In genomic region chr7:42450618-42451017, GRCm38 (mm10) we compare ENCODE assay signal across 9 mouse cellular contexts. TPM values are rescaled to one million over a fixed set of nuclear protein-coding genes. Genes with fewer than 3 reads are reported as not detected.
DNase-seq lines count a peak whose midpoint lies in the region; ATAC-seq lines count a peak whose summit lies in the region.
"Had no signal": no experiment of that assay in that cellular context is flagged by ENCODE, and none has a peak within 500 bp of the region (broad histone marks: within the 10 kb centered on the region; RNA-seq: fewer than 3 reads in every experiment).

No protein-coding gene starts in this region.

- H3K27me3 ChIP-seq in liver, embryonic 11.5 days (replicated peaks; ENCODE audit: control insufficient read depth, insufficient read depth, low read length) = no peaks in the 10 kb centered on the region
- no peaks in the 10 kb centered on the region for H3K27me3 ChIP-seq in forebrain, embryonic 16.5 days (replicated peaks; ENCODE audit: control insufficient read depth, insufficient read depth, low read length)
- no peaks in the 10 kb centered on the region for H3K27me3 ChIP-seq in hindbrain, embryonic 13.5 days
- H3K27me3 ChIP-seq: embryonic facial prominence, embryonic 12.5 days had no signal

- H3K4me1 ChIP-seq in liver, embryonic 11.5 days (replicated peaks; ENCODE audit: control insufficient read depth, insufficient read depth, low read length) = no peaks in the 10 kb centered on the region
- no peaks in the 10 kb centered on the region for H3K4me1 ChIP-seq in forebrain, embryonic 16.5 days (replicated peaks; ENCODE audit: control insufficient read depth, insufficient read depth, low read length)
- H3K4me1 ChIP-seq in hindbrain, embryonic 13.5 days (replicated peaks) = no peaks in the 10 kb centered on the region
- H3K4me1 ChIP-seq: embryonic facial prominence, embryonic 12.5 days had no signal

- H3K4me2 ChIP-seq in liver, embryonic 11.5 days = no peak overlapping the region
- no peak overlapping the region for H3K4me2 ChIP-seq in forebrain, embryonic 16.5 days (ENCODE audit: low read length)
- no peak overlapping the region for H3K4me2 ChIP-seq in hindbrain, embryonic 13.5 days
- H3K4me2 ChIP-seq: embryonic facial prominence, embryonic 12.5 days had no signal

- H3K4me3 ChIP-seq in liver, embryonic 11.5 days (ENCODE audit: low read depth, low read length) = no peak overlapping the region
- H3K4me3 ChIP-seq in forebrain, embryonic 16.5 days (replicated peaks; ENCODE audit: low read length) = no peak overlapping the region
- H3K4me3 ChIP-seq in hindbrain, embryonic 13.5 days = no peak overlapping the region
- H3K4me3 ChIP-seq: embryonic facial prominence, embryonic 12.5 days had no signal

- DNase-seq in liver = peak; percentile 11
- DNase-seq in liver, embryonic 11.5 days (ENCODE audit: low spot score) = no peak
- peak; percentile 20 for DNase-seq in MN1 (ENCODE audit: low spot score)
- DNase-seq in c-Kit-positive CD71-positive TER-119-positive erythroid progenitor cells, embryonic 14.5 days (ENCODE audit: low spot score) = peak; percentile 2
- peak; percentile 14 for DNase-seq in mesoderm, embryonic 11.5 days (ENCODE audit: low read depth, low spot score)
- DNase-seq in right cerebral cortex, postnatal 25 days = no peak

- H3K36me3 ChIP-seq in liver, embryonic 11.5 days (ENCODE audit: control insufficient read depth, insufficient read depth, low read length) = no peaks in the 10 kb centered on the region
- no peaks in the 10 kb centered on the region for H3K36me3 ChIP-seq in forebrain, embryonic 16.5 days (ENCODE audit: control insufficient read depth, insufficient read depth)
- no peaks in the 10 kb centered on the region for H3K36me3 ChIP-seq in hindbrain, embryonic 13.5 days
- H3K36me3 ChIP-seq: embryonic facial prominence, embryonic 12.5 days had no signal

- WGBS in liver, embryonic 11.5 days = 26% methylated on average over 3 of the region's 3 CpGs
- WGBS in forebrain, embryonic 16.5 days = 42% methylated on average over 3 of the region's 3 CpGs
- whole genome bisulfite sequencing in hindbrain, embryonic 13.5 days = 35% methylated on average over 3 of the region's 3 CpGs

- no peak overlapping the region for H3K9ac ChIP-seq in liver, embryonic 11.5 days (ENCODE audit: low read depth, low read length)
- H3K9ac ChIP-seq in forebrain, embryonic 16.5 days (replicated peaks; ENCODE audit: low read depth, low read length) = no peak overlapping the region
- no peak overlapping the region for H3K9ac ChIP-seq in hindbrain, embryonic 13.5 days
- H3K9ac ChIP-seq: embryonic facial prominence, embryonic 12.5 days had no signal

- H3K9me3 ChIP-seq in liver, embryonic 11.5 days (ENCODE audit: control insufficient read depth, low read length) = peaks cover 8% of the 10 kb centered on the region
- peaks cover 25% of the 10 kb centered on the region; the same call in 1 of the 2 replicates for H3K9me3 ChIP-seq in forebrain, embryonic 16.5 days (ENCODE audit: control insufficient read depth, low read length)
- H3K9me3 ChIP-seq in hindbrain, embryonic 13.5 days = peaks cover 52% of the 10 kb centered on the region

- ATAC-seq in liver, embryonic 11.5 days (replicated peaks; ENCODE audit: low FRiP score) = no peak
- ATAC-seq in forebrain, embryonic 16.5 days = no peak
- ATAC-seq in hindbrain, embryonic 13.5 days (ENCODE audit: low FRiP score) = no peak

- no peak overlapping the region for H3K27ac ChIP-seq in liver, embryonic 11.5 days (ENCODE audit: low read depth, low read length)
- no peak overlapping the region for H3K27ac ChIP-seq in forebrain, embryonic 16.5 days (ENCODE audit: low read length)
- H3K27ac ChIP-seq in hindbrain, embryonic 13.5 days = no peak overlapping the region
- H3K27ac ChIP-seq: embryonic facial prominence, embryonic 12.5 days had no signal

RNA-seq across cellular contexts. Expression of gene 4933421I07Rik, which starts 2.7 kb away (rescaled TPM):
- not detected in 2 replicates for polyA plus RNA-seq in liver, embryonic 11.5 days (2014; fragmentation: Nextera tagmentation; extraction: Ambion mirVana)
- not detected in 2 replicates for polyA plus RNA-seq in forebrain, embryonic 16.5 days (2015; fragmentation: Nextera tagmentation; extraction: Ambion mirVana)
- not detected in 2 replicates for polyA plus RNA-seq in hindbrain, embryonic 13.5 days (2015; fragmentation: Nextera tagmentation; extraction: Ambion mirVana)
- polyA plus RNA-seq: embryonic facial prominence, embryonic 12.5 days had no signal

RNA-seq across cellular contexts. Expression of gene Zfp141, which starts 54.9 kb away (rescaled TPM):
- polyA plus RNA-seq in liver, embryonic 11.5 days (2014; fragmentation: Nextera tagmentation; extraction: Ambion mirVana) = 12.3 and 14.1 TPM in 2 replicates
- 17.6 and 19.7 TPM in 2 replicates for polyA plus RNA-seq in forebrain, embryonic 16.5 days (2015; fragmentation: Nextera tagmentation; extraction: Ambion mirVana)
- 13.6 and 14.0 TPM in 2 replicates for polyA plus RNA-seq in hindbrain, embryonic 13.5 days (2015; fragmentation: Nextera tagmentation; extraction: Ambion mirVana)

Comparison
In these comparisons a context has a peak if more than half of its experiments do, and no peak if none do; other contexts are left out.
1. DNase-seq: peak in liver (single experiment), MN1 (single experiment), c-Kit-positive CD71-positive TER-119-positive erythroid progenitor cells, embryonic 14.5 days (single experiment) and mesoderm, embryonic 11.5 days (single experiment); none in liver, embryonic 11.5 days (single experiment) and right cerebral cortex, postnatal 25 days (single experiment).